11 mouse cellular contexts compared by ENCODE assay signal in the genomic region with DNA sequence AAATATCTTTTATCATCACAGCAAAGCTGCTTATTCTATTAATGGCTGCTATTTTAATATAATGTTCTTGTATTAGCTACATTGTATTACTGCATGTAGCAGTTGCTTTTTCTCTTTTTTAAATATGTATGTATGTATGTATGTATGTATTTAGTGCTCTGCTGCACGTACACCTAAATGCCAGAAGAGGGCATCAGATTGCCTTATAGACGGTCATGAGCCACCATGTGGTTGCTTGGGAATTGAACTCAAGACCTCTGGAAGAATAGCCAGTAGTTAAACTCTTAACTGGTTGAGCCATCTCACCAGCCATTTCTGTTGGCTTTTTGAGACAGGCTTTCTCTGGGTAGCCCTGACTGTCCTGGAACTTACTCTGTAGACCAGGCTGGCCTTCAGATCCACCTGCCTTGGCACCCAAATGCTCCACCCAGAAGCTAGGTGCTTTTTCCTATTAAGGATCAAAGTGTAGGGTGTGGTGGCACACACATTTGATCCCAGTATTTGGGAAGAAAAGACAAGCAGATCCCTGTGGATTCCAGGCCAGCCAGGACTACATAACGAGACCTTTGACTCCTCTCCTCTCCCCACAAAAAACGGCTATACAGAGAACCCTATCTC. TPM values are rescaled to one million over a fixed set of nuclear protein-coding genes. Genes with fewer than 3 reads are reported as not detected.
DNase-seq lines count a peak whose midpoint lies in the region; ATAC-seq and TF ChIP-seq lines count a peak whose summit lies in the region.
"Had no signal": no experiment of that assay in that cellular context is flagged by ENCODE, and none has a peak within 500 bp of the region (broad histone marks: within the 10 kb centered on the region; RNA-seq: fewer than 3 reads in every experiment).

No protein-coding gene starts in this region.

- H3K9me3 ChIP-seq in hindbrain, postnatal 0 days (ENCODE audit: low read length): no peaks in the 10 kb centered on the region
- no peaks in the 10 kb centered on the region for H3K9me3 ChIP-seq in hindbrain, embryonic 11.5 days (ENCODE audit: control insufficient read depth, low read length)
- H3K9me3 ChIP-seq: embryonic facial prominence, embryonic 12.5 days; forebrain, embryonic 15.5 days; hindbrain, embryonic 13.5 days had no signal

- H3K9ac ChIP-seq in hindbrain, postnatal 0 days (replicated peaks; ENCODE audit: low read length): no peak overlapping the region
- H3K9ac ChIP-seq in hindbrain, embryonic 11.5 days (ENCODE audit: low read depth, low read length): no peak overlapping the region
- H3K9ac ChIP-seq: embryonic facial prominence, embryonic 12.5 days; forebrain, embryonic 15.5 days; hindbrain, embryonic 13.5 days had no signal

- WGBS in hindbrain, postnatal 0 days: 73% methylated on average over 4 of the region's 4 CpGs
- WGBS in hindbrain, embryonic 11.5 days: 83% methylated on average over 4 of the region's 4 CpGs
- WGBS in spleen, adult 2 months: 78% methylated on average over 4 of the region's 4 CpGs

- no peaks in the 10 kb centered on the region for H3K27me3 ChIP-seq in hindbrain, postnatal 0 days (ENCODE audit: insufficient read depth, low read length)
- H3K27me3 ChIP-seq in hindbrain, embryonic 11.5 days (ENCODE audit: control insufficient read depth, insufficient read depth, low read length): no peaks in the 10 kb centered on the region
- no peaks in the 10 kb centered on the region for H3K27me3 ChIP-seq in spleen, adult 2 months (ENCODE audit: control insufficient read depth, insufficient read depth, low read length)
- H3K27me3 ChIP-seq: embryonic facial prominence, embryonic 12.5 days; forebrain, embryonic 15.5 days; hindbrain, embryonic 13.5 days had no signal

- no peak for ATAC-seq in hindbrain, postnatal 0 days
- no peak for ATAC-seq in hindbrain, embryonic 11.5 days (ENCODE audit: low FRiP score)
- ATAC-seq: forebrain, embryonic 15.5 days had no signal

- no peak for TF ChIP-seq POLR2A in spleen, adult 2 months (IDR thresholded peaks at IDR 0.05; ENCODE audit: low read depth, low read length)

- peak; percentile 36 for DNase-seq in hindbrain, postnatal 0 days (ENCODE audit: low spot score)
- no peak for DNase-seq in hindbrain, embryonic 11.5 days (ENCODE audit: low spot score)
- DNase-seq in spleen, adult 2 months (ENCODE audit: low read depth in 1 of 2, low spot score in 2 of 2): no peak
- DNase-seq in spleen, postnatal 10 days (ENCODE audit: low spot score in 2 of 2): no peak
- peak; percentile 35 for DNase-seq in T-cell, adult 2 months (ENCODE audit: low spot score)
- no peak for DNase-seq in frontal cortex, adult 2 months (ENCODE audit: extremely low spot score in 1 of 2, low spot score in 1 of 2)
- no peak for DNase-seq in right cerebral cortex, postnatal 10 days (ENCODE audit: low spot score in 2 of 2)
- DNase-seq: kidney, postnatal 36 days had no signal

- peaks cover 43% of the 10 kb centered on the region for H3K36me3 ChIP-seq in hindbrain, postnatal 0 days (ENCODE audit: insufficient read depth, low read length)
- H3K36me3 ChIP-seq in hindbrain, embryonic 11.5 days (ENCODE audit: control insufficient read depth, insufficient read depth, low read length): no peaks in the 10 kb centered on the region
- peaks cover 31% of the 10 kb centered on the region for H3K36me3 ChIP-seq in spleen, adult 2 months (ENCODE audit: control insufficient read depth, insufficient read depth, low read length)

- no peak overlapping the region for H3K27ac ChIP-seq in hindbrain, postnatal 0 days
- no peak overlapping the region for H3K27ac ChIP-seq in hindbrain, embryonic 11.5 days (ENCODE audit: low read depth, low read length)
- H3K27ac ChIP-seq in spleen, adult 2 months (ENCODE audit: insufficient read depth, low read length): no peak overlapping the region
- H3K27ac ChIP-seq: embryonic facial prominence, embryonic 12.5 days; forebrain, embryonic 15.5 days; hindbrain, embryonic 13.5 days had no signal

- TF ChIP-seq CTCF in hindbrain, postnatal 0 days (IDR thresholded peaks at IDR 0.05; ENCODE audit: low read depth): peak; percentile 50
- peak; percentile 20; the same call in 1 of the 2 replicates for TF ChIP-seq CTCF in spleen, adult 2 months (IDR thresholded peaks at IDR 0.05; ENCODE audit: extremely low read depth, insufficient read depth, insufficient read length, insufficient replicate concordance)

- no peak overlapping the region for H3K4me2 ChIP-seq in hindbrain, postnatal 0 days (ENCODE audit: low read depth, low read length)
- no peak overlapping the region for H3K4me2 ChIP-seq in hindbrain, embryonic 11.5 days (replicated peaks; ENCODE audit: low read depth, low read length)
- H3K4me2 ChIP-seq: embryonic facial prominence, embryonic 12.5 days; forebrain, embryonic 15.5 days; hindbrain, embryonic 13.5 days had no signal

- H3K4me1 ChIP-seq in hindbrain, postnatal 0 days (ENCODE audit: insufficient read depth, low read length): peaks cover 7% of the 10 kb centered on the region
- H3K4me1 ChIP-seq in hindbrain, embryonic 11.5 days (replicated peaks; ENCODE audit: control insufficient read depth, insufficient read depth, low read length): 0 out of 2 replicates have a peak, but pooled peaks cover 4% of the 10 kb centered on the region
- peaks cover 4% of the 10 kb centered on the region; the same call in 1 of the 2 replicates for H3K4me1 ChIP-seq in spleen, adult 2 months (ENCODE audit: control insufficient read depth, insufficient read depth, insufficient read length)

- H3K4me3 ChIP-seq in hindbrain, postnatal 0 days (ENCODE audit: low read length): no peak overlapping the region
- H3K4me3 ChIP-seq in hindbrain, embryonic 11.5 days (ENCODE audit: low read depth, low read length): no peak overlapping the region
- no peak overlapping the region for H3K4me3 ChIP-seq in spleen, adult 2 months (ENCODE audit: extremely low read depth, insufficient read depth, insufficient read length)
- H3K4me3 ChIP-seq: embryonic facial prominence, embryonic 12.5 days; forebrain, embryonic 15.5 days; hindbrain, embryonic 13.5 days had no signal

RNA-seq across cellular contexts. Expression of gene Snx17, which starts 4.7 kb away (rescaled TPM):
- 102 and 116 TPM in 2 replicates for total RNA-seq in hindbrain, postnatal 0 days (2014; rRNA removed)
- polyA plus RNA-seq in hindbrain, postnatal 0 days (2015; fragmentation: Nextera tagmentation; extraction: Ambion mirVana): 112 and 114 TPM in 2 replicates
- 133 and 146 TPM in 2 replicates for polyA plus RNA-seq in hindbrain, embryonic 11.5 days (2014; fragmentation: Nextera tagmentation; extraction: Ambion mirVana)
- polyA plus RNA-seq in spleen, adult 2 months (2012; rRNA removed): 58.4 and 66.9 TPM in 2 replicates
- 86.9 and 89.2 TPM in 2 replicates for polyA plus RNA-seq in frontal cortex, adult 2 months (2012; rRNA removed)

RNA-seq across cellular contexts. Expression of gene Eif2b4, which starts 4.9 kb away (rescaled TPM):
- 28.3 and 31.7 TPM in 2 replicates for total RNA-seq in hindbrain, postnatal 0 days (2014; rRNA removed)
- 78.1 and 83.9 TPM in 2 replicates for polyA plus RNA-seq in hindbrain, postnatal 0 days (2015; fragmentation: Nextera tagmentation; extraction: Ambion mirVana)
- 65.8 and 66.5 TPM in 2 replicates for polyA plus RNA-seq in hindbrain, embryonic 11.5 days (2014; fragmentation: Nextera tagmentation; extraction: Ambion mirVana)
- polyA plus RNA-seq in spleen, adult 2 months (2012; rRNA removed): 31.9 and 40.4 TPM in 2 replicates
- polyA plus RNA-seq in frontal cortex, adult 2 months (2012; rRNA removed): 50.6 and 63.3 TPM in 2 replicates

RNA-seq across cellular contexts. Expression of gene Gtf3c2, which starts 8.4 kb away (rescaled TPM):
- total RNA-seq in hindbrain, postnatal 0 days (2014; rRNA removed): 40.8 and 65.6 TPM in 2 replicates
- 45.1 and 46.1 TPM in 2 replicates for polyA plus RNA-seq in hindbrain, postnatal 0 days (2015; fragmentation: Nextera tagmentation; extraction: Ambion mirVana)
- polyA plus RNA-seq in hindbrain, embryonic 11.5 days (2014; fragmentation: Nextera tagmentation; extraction: Ambion mirVana): 66.4 and 72.6 TPM in 2 replicates
- polyA plus RNA-seq in spleen, adult 2 months (2012; rRNA removed): 47.3 and 48.9 TPM in 2 replicates
- 80.3 and 89.9 TPM in 2 replicates for polyA plus RNA-seq in frontal cortex, adult 2 months (2012; rRNA removed)

RNA-seq across cellular contexts. Expression of gene Gm29609, which starts 8.6 kb away (rescaled TPM):
- 1.8 and 9.8 TPM in 2 replicates for total RNA-seq in hindbrain, postnatal 0 days (2014; rRNA removed)
- polyA plus RNA-seq in hindbrain, postnatal 0 days (2015; fragmentation: Nextera tagmentation; extraction: Ambion mirVana): 1.9 and 2.9 TPM in 2 replicates
- polyA plus RNA-seq in hindbrain, embryonic 11.5 days (2014; fragmentation: Nextera tagmentation; extraction: Ambion mirVana): 0.46 and 1.4 TPM in 2 replicates
- 1.4 and 2.1 TPM in 2 replicates for polyA plus RNA-seq in spleen, adult 2 months (2012; rRNA removed)
- 3.0 and 4.0 TPM in 2 replicates for polyA plus RNA-seq in frontal cortex, adult 2 months (2012; rRNA removed)

RNA-seq across cellular contexts. Expression of gene Zfp513, which starts 13.8 kb away (rescaled TPM):
- 8.9 and 9.6 TPM in 2 replicates for total RNA-seq in hindbrain, postnatal 0 days (2014; rRNA removed)
- 11.4 and 12.6 TPM in 2 replicates for polyA plus RNA-seq in hindbrain, postnatal 0 days (2015; fragmentation: Nextera tagmentation; extraction: Ambion mirVana)
- polyA plus RNA-seq in hindbrain, embryonic 11.5 days (2014; fragmentation: Nextera tagmentation; extraction: Ambion mirVana): 4.9 and 5.7 TPM in 2 replicates
- polyA plus RNA-seq in spleen, adult 2 months (2012; rRNA removed): 49.3 and 79.8 TPM in 2 replicates
- polyA plus RNA-seq in frontal cortex, adult 2 months (2012; rRNA removed): 44.6 and 47.2 TPM in 2 replicates

Comparison
In these comparisons a context has a peak if more than half of its experiments do, and no peak if none do; other contexts are left out.
1. DNase-seq: peak in hindbrain, postnatal 0 days (single experiment) and T-cell, adult 2 months (single experiment); none in hindbrain, embryonic 11.5 days (single experiment), spleen, adult 2 months (0 of 2), spleen, postnatal 10 days (0 of 2), frontal cortex, adult 2 months (0 of 2) and right cerebral cortex, postnatal 10 days (0 of 2).